Mouse (Mus musculus) right cerebral cortex, adult 2 months (tissue): Measurements from ENCODE around the gene Tmem33.

ENCODE experiments used
- DNase-seq, 2 experiments: peaks; one replicate each; pipeline ENCODE4 v3.0.0; 2021 to 2022; ENCODE audit warnings: low spot score in 2 of 2

Gene Tmem33

GRCm38 (mm10) chr5:67321656-67322268, 61.4 kb downstream of the Tmem33 start:
- no peak for DNase-seq

GRCm38 (mm10) chr5:67324032-67324431, 63.7 kb downstream of the Tmem33 start:
- no peak for DNase-seq

- no peak for DNase-seq
Measured at GRCm38 (mm10) chr5:67340811-67341210, 80.4 kb downstream of the Tmem33 start.
